Mouse (Mus musculus) urinary bladder, postnatal 25 days (tissue): ENCODE data around the gene Pdss2.
"Not testable (repeated sequence)": the region's sequence is repeated elsewhere in the genome, so short reads cannot be mapped to it uniquely, and the experiment has no call there.

Source experiments
- DNase-seq: peaks from one replicate; pipeline ENCODE4 v3.0.0; 2022; ENCODE audit warnings: low spot score

Pdss2 gene

DNA sequence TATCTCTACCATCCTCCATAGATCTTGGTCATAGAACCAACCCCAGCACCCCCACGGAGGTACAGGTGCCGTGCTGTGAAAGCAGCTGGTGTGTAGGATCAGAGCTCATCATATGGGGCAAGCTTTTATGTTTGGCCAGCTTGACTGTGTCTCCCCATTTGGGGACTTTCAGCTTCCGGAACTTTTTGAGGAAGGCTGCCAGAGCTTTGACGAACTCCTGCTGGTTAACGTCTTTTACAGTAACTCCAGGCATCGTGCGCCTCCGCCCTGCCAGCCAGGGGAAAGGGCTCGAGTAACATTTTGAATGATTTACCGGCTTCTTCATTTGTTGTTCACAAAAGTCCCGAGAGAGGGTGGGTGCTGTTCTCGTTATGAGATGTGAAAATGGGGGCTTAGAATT is 152.4 kb downstream of the Pdss2 start:
- DNase-seq: no peak

GRCm38 (mm10) chr10:43375286-43375685 is 154.0 kb downstream of the Pdss2 start:
- DNase-seq: no peak

GRCm38 (mm10) chr10:43376749-43377148 is 155.5 kb downstream of the Pdss2 start:
- no peak for DNase-seq

DNA sequence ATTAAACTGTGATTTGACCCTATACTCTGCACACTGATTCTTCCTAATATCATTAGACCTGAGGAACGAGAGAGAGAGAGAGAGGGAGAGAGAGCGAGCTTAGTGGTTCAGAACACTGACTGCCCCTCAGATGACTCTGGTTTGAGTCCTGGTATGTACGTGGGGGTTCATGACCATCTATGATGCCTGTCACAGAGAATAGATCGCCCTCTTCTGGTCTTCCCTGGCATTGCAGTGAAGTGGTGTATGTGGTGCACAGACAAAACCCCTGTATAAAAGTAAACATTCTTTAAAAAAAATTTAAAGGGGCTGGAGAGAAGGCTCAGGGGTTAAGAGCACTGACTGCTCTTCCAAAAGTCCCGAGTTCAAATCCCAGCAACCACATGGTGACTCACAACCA is 157.0 kb downstream of the Pdss2 start:
- no peak for DNase-seq

DNA sequence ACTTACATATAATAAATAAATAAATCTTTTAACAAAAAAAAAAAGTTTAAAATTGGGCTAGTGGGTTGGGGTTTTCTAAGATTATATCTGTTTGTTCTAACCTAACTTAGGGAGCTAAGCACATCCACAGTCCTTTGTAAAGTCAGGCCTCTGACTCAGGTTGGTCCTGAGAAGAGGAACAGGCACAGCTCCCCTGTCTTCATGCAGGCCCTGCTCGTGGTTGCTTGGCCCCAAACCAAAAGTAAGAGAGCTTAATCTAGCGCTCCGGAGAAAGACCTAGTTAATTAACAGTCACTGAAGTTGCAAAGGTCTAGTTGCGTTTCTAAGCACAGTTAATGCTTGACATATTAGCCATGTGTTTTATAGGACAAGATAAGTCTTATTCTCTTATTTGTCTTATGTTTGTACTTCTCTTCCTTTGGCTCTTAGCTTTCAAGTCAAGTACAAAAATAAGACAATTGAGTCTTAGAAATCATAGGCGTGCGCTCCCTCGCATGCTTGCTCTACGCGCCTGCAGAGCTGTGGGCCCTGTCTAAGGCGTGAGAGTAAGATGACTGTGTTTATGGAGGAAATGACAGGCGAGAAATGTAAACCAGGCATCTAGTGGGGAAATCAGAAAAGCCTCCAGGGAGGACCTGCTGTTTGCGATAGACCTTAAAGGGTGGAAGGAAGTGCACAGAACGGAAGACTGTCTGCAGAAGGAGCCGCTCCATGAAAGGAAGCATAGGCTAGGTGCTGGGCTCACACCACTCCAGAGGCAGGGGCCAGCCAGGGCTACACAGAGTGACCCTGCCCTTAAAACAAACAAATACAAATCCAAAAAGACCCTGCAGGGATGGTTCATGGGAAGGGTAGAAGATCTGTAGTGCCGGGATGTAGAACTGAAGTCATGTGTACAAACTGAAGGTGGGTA is 157.7 kb downstream of the Pdss2 start:
- DNase-seq: no peak

- DNase-seq: no peak
These were observed 161.4 kb downstream of the Pdss2 start for GRCm38 (mm10) chr10:43382660-43383059.

GRCm38 (mm10) chr10:43384623-43385022 is 163.3 kb downstream of the Pdss2 start:
- no peak for DNase-seq

GRCm38 (mm10) chr10:43392921-43393320 is 171.6 kb downstream of the Pdss2 start:
- DNase-seq: no peak

- no peak for DNase-seq
These were observed 172.5 kb downstream of the Pdss2 start for GRCm38 (mm10) chr10:43393818-43394217.

DNA sequence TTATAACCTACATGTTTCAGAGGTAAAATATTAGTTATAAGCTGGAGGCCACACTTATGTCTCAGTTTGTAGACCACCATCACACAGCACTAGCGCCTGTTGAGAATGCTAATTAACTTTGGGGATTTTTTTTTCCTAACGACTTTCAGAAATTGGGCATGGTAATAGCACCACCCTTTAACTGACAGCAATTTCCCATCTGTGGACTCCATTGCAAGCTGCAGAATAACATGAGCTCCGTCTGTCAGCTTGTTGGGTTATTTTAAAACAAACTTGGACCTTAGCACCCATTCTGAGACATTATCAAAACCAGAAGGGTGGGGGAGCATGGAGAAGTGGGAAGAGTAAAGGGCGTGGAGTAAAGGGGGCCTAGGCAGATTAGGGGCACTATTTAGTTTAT is 174.5 kb downstream of the Pdss2 start:
- no peak for DNase-seq

GRCm38 (mm10) chr10:43399596-43400316 is 178.5 kb downstream of the Pdss2 start:
- no peak for DNase-seq

- DNase-seq: no peak
These were observed 184.8 kb downstream of the Pdss2 start for GRCm38 (mm10) chr10:43406107-43406506.

- DNase-seq: no peak
These were observed 185.6 kb downstream of the Pdss2 start for GRCm38 (mm10) chr10:43406885-43407284.

- no peak for DNase-seq
These were observed 188.4 kb downstream of the Pdss2 start for GRCm38 (mm10) chr10:43409506-43410230.

DNA sequence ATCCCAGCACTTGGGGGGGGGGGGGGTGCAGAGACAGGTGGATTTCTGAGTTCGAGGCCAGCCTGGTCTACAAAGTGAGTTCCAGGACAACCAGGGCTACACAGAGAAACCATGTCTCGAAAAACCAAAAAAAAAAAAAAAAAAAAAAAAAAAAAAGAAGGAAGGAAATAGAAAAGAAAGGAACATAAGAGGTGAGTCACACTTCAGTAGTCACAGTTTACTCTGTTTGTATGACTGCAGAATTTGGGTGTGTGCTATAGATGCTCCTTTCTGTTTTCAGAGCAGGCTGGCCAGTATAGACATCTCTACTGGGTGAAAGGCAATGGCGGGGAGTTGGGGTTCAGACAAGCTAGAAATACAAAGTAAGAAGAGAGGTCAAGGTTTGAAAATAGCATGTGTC is 189.9 kb downstream of the Pdss2 start:
- DNase-seq: not testable (repeated sequence)

GRCm38 (mm10) chr10:43417346-43417745 is 196.1 kb downstream of the Pdss2 start:
- DNase-seq: no peak

DNA sequence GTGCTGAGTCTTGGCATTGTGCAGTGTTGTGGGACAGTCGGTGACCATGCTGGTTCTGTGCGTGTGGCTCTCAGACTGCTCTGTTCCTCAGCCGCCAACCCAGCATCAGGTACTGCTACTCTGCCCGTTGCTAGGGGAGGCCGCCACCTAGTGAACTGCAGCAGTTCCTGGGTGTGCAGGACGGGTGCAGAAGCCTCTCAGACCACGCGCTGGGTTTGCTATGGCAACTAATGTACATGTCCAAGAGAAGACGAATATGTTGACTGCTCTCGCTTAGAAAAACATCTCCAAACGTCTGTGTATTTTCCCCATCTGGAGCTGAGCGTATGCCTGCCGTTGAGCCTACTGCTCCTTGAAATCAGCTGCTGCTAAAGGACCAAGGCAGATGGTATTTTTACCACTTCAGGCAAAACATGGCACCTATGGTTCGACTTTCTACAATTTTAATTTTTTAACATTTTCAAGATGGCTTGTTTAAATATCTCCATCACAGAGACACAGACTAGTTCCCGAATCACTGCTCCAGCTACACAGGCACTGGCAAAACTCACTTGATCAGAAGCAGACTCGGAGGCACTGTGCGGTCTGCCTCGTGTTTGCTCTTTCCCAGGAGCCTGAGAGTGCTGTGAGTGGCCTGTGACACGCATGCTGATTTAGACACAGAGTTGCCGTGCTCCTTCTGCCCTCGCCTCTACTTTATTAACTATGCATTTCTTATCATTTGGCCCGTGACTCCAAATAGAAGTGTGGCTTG is 199.6 kb downstream of the Pdss2 start:
- DNase-seq: no peak

DNA sequence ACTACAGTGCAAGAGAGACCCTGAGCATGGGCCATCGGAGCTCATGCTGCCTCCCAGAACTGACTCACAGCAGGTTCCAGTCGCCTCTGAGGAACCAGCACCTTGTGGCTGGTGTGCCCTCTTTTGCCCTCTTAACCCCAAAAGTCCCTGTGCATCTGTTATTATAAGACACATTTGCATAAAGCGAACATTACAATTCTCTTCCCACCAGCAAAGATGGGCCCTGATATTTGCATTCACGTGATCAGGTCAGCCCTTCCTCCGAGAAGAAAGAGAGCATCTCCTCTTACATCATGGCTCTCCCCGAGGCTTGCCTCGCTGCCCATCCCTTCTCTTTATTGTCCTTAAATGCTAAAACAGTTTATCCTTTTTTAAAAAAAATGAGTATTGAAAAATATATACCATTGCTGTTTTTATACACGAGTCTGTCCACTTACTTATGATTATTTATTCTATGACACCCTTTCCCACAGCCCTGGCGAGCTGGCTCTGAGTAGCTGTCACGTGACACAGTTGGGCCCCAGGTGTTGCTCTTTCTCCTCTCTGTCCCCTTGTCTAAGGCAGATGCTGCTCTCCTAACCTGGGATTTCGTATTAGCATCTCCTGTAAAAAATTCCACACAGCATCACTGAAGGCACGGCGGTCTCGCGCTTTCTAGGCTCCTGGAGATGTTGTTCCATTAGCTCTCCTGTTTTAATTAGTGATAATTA is 200.9 kb downstream of the Pdss2 start:
- no peak for DNase-seq

- DNase-seq: no peak
These were observed 203.3 kb downstream of the Pdss2 start for GRCm38 (mm10) chr10:43424545-43424944.

DNA sequence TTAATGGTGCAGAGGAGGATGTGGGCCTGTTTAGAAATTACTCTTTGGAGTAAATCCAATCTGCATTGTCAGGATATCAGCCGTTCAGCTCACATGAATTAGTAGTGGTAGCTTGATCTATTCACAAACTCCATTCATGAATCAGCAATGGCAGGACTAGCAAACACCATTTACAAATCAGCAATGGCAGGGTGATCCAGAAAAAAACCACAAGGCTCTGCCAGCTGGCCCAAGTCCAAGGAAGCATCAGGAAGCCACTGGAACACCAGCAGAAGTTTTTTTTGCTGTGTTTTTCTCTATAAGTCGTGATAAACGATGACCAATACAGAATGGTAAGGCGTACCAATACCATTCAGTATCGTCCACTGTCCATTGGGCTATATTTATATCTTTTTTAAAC is 209.3 kb downstream of the Pdss2 start:
- no peak for DNase-seq

- no peak for DNase-seq
These were observed 213.0 kb downstream of the Pdss2 start for GRCm38 (mm10) chr10:43434326-43434725.
